Comparison of ENCODE assay signal across 8 mouse cellular contexts in the genomic region with DNA sequence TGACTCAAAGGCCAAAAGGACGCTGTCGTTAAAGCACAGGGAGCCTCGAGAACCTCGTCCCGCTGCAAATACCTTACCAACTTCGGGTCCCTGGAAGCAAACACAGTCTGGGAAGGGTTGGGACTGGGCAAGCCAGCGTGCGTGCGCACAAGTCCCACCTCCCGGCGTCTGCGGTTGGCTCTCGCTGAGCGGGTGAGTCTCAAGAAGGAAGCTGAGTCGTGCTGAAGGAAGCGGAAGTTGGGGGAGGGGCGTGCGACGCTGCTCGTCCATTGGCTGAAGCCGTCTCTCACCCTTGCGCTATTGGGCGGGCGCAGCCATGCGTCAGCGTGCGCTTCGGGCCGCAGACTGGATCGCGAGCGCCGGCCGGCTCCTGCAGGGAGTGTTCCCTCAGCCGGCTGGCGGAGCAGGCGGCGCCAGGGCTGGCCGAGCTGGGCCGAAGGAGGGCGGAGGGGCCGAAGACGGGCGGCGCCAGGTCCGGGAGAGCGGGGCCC. TPM values are rescaled to one million over a fixed set of nuclear protein-coding genes. Genes with fewer than 3 reads are reported as not detected.
DNase-seq lines count a peak whose midpoint lies in the region; ATAC-seq and TF ChIP-seq lines count a peak whose summit lies in the region.

A gene (plus strand): TSS at position 366 of the 491 bp plus-strand sequence.

- peak within 1 kb of the TSS; percentile 95 to 96 for H3K4me3 ChIP-seq in MEL (ENCODE audit: control insufficient read depth in 1 of 2, insufficient read depth in 1 of 2, low read depth in 2 of 2, low read length in 2 of 2)
- peak within 1 kb of the TSS; percentile 80 for H3K4me3 ChIP-seq in cerebellum, adult 2 months (replicated peaks; ENCODE audit: insufficient read depth, low read depth, low read length)
- peak within 1 kb of the TSS; percentile 57 for H3K4me3 ChIP-seq in forebrain, postnatal 0 days (ENCODE audit: low read depth, low read length)
- H3K4me3 ChIP-seq in lung, embryonic 15.5 days = peak within 1 kb of the TSS; percentile 71

- TF ChIP-seq POLR2A in MEL (IDR thresholded peaks at IDR 0.05; ENCODE audit: control insufficient read depth in 1 of 2, insufficient read depth in 1 of 2, low read depth in 1 of 2, low read length in 2 of 2, poor library complexity in 1 of 2) = peak; percentile 92 to 93
- peak; percentile 91 for TF ChIP-seq POLR2A in cerebellum, adult 2 months (IDR thresholded peaks at IDR 0.05; ENCODE audit: borderline replicate concordance, insufficient read depth, low read length)

- peak within 1 kb of the TSS; percentile 76 for H3K27ac ChIP-seq in MEL (ENCODE audit: control insufficient read depth, low read depth, low read length)
- H3K27ac ChIP-seq in cerebellum, adult 2 months (ENCODE audit: insufficient read depth, low read length) = peak within 1 kb of the TSS; percentile 51
- peak within 1 kb of the TSS; percentile 85 for H3K27ac ChIP-seq in forebrain, postnatal 0 days (ENCODE audit: low read depth, low read length)
- peak within 1 kb of the TSS; percentile 87 for H3K27ac ChIP-seq in lung, embryonic 15.5 days

- no peaks in the 10 kb centered on the region for H3K27me3 ChIP-seq in MEL (ENCODE audit: control insufficient read depth in 1 of 2, insufficient read depth in 2 of 2, low read length in 2 of 2)
- H3K27me3 ChIP-seq in cerebellum, adult 2 months (ENCODE audit: control insufficient read depth, insufficient read depth, low read length) = no peaks in the 10 kb centered on the region
- no peaks in the 10 kb centered on the region for H3K27me3 ChIP-seq in forebrain, postnatal 0 days (ENCODE audit: insufficient read depth, low read length)
- no peaks in the 10 kb centered on the region for H3K27me3 ChIP-seq in lung, embryonic 15.5 days

- peak within 1 kb of the TSS; percentile 59 for H3K4me2 ChIP-seq in forebrain, postnatal 0 days (ENCODE audit: low read depth)
- H3K4me2 ChIP-seq in lung, embryonic 15.5 days = peak within 1 kb of the TSS; percentile 63

- TF ChIP-seq CTCF in MEL (IDR thresholded peaks at IDR 0.05 in 2 of 3, conservative IDR thresholded peaks at IDR 0.05 in 1 of 3; ENCODE audit: control insufficient read depth in 1 of 3, insufficient read depth in 1 of 3, low read depth in 2 of 3, low read length in 3 of 3, poor library complexity in 1 of 3, severe bottlenecking in 1 of 3) = no peak
- TF ChIP-seq CTCF in cerebellum, adult 2 months (IDR thresholded peaks at IDR 0.05; ENCODE audit: borderline replicate concordance, insufficient read depth, low read depth, low read length) = no peak
- no peak for TF ChIP-seq CTCF in forebrain, postnatal 0 days (IDR thresholded peaks at IDR 0.05; ENCODE audit: low read depth)

- H3K9ac ChIP-seq in MEL (ENCODE audit: control insufficient read depth, low read depth, low read length, poor library complexity, severe bottlenecking) = peak within 1 kb of the TSS; percentile 90
- H3K9ac ChIP-seq in forebrain, postnatal 0 days = peak within 1 kb of the TSS; percentile 77
- peak within 1 kb of the TSS; percentile 74 for H3K9ac ChIP-seq in lung, embryonic 15.5 days

- peaks cover 16% of the 10 kb centered on the region for H3K79me2 ChIP-seq in MEL (ENCODE audit: control insufficient read depth, insufficient read depth, low read length, poor library complexity)

- H3K36me3 ChIP-seq in MEL (ENCODE audit: control insufficient read depth in 1 of 2, insufficient read depth in 2 of 2, low read length in 2 of 2) = peaks cover 0 to 20% of the 10 kb centered on the region in 2 experiments; a peak in 3 of 4 replicates
- no peaks in the 10 kb centered on the region for H3K36me3 ChIP-seq in forebrain, postnatal 0 days (ENCODE audit: insufficient read depth)
- no peaks in the 10 kb centered on the region for H3K36me3 ChIP-seq in lung, embryonic 15.5 days

- peaks cover 4 to 12% of the 10 kb centered on the region in 2 experiments for H3K4me1 ChIP-seq in MEL (ENCODE audit: control insufficient read depth in 1 of 2, insufficient read depth in 2 of 2, low read length in 2 of 2)
- no peaks in the 10 kb centered on the region; the same call in none of the 2 replicates for H3K4me1 ChIP-seq in cerebellum, adult 2 months (ENCODE audit: control insufficient read depth, insufficient read depth, low read length)
- peaks cover 6% of the 10 kb centered on the region; the same call in 1 of the 2 replicates for H3K4me1 ChIP-seq in forebrain, postnatal 0 days (ENCODE audit: insufficient read depth)
- H3K4me1 ChIP-seq in lung, embryonic 15.5 days = peaks cover 9% of the 10 kb centered on the region

- under 1% methylated on average over 47 of the region's 47 CpGs for WGBS in cerebellum, adult 2 months
- WGBS in forebrain, postnatal 0 days = under 1% methylated on average over 47 of the region's 47 CpGs
- WGBS in lung, embryonic 15.5 days = under 1% methylated on average over 40 of the region's 47 CpGs

- peak; percentile 100 for DNase-seq in MEL (ENCODE audit: low read depth, low spot score)
- peak; percentile 99 to 100 for DNase-seq in cerebellum, adult 2 months
- peak; percentile 99 for DNase-seq in forebrain, postnatal 0 days
- peak; percentile 99 for DNase-seq in heart, postnatal 4 days
- DNase-seq in layer of hippocampus, adult 8-10 months (ENCODE audit: low spot score in 2 of 2) = peak; percentile 99
- peak; percentile 99 for DNase-seq in ovary, adult 18-20 months (ENCODE audit: low spot score)
- peak; percentile 98 for DNase-seq in thymus, postnatal 0 days (ENCODE audit: low spot score)

- H3K9me3 ChIP-seq in MEL (replicated peaks; ENCODE audit: insufficient read depth, low read length) = no peaks in the 10 kb centered on the region
- no peaks in the 10 kb centered on the region for H3K9me3 ChIP-seq in forebrain, postnatal 0 days (ENCODE audit: low read length)
- no peaks in the 10 kb centered on the region for H3K9me3 ChIP-seq in lung, embryonic 15.5 days

- TF ChIP-seq RAD21 in MEL (IDR thresholded peaks at IDR 0.05; ENCODE audit: low read depth, low read length) = no peak

- TF ChIP-seq EP300 in MEL (IDR thresholded peaks at IDR 0.05; ENCODE audit: low read depth in 1 of 2, low read length in 2 of 2) = no peak; a peak in 1 of 4 replicates

- peak; percentile 99 for ATAC-seq in forebrain, postnatal 0 days
- ATAC-seq in lung, embryonic 15.5 days (ENCODE audit: borderline replicate concordance, extremely low read depth, low FRiP score, low TSS enrichment) = peak; percentile 100

TF ChIP-seq in MEL, 35 proteins besides CTCF, POLR2A, EP300 and RAD21 (continues in another document):
- TF ChIP-seq BHLHE40 (IDR thresholded peaks at IDR 0.05; ENCODE audit: borderline replicate concordance, low read depth, low read length) (no peak), POLR2AphosphoS5 (IDR thresholded peaks at IDR 0.05; ENCODE audit: borderline replicate concordance, low read depth, low read length) (no peak), MAZ (IDR thresholded peaks at IDR 0.05; ENCODE audit: low read depth, low read length) (peak; percentile 71; the same call in 1 of the 2 replicates), MAX (IDR thresholded peaks at IDR 0.05; ENCODE audit: low read length) (peak; percentile 72), TCF12 (IDR thresholded peaks at IDR 0.05; ENCODE audit: low read depth, low read length) (peak; percentile 60), SIN3A (IDR thresholded peaks at IDR 0.05; ENCODE audit: low read length) (peak; percentile 90), KAT2A (conservative IDR thresholded peaks at IDR 0.05; ENCODE audit: low read depth, low read length) (peak; percentile 67), ELF1 (IDR thresholded peaks at IDR 0.05; ENCODE audit: low read depth, low read length) (peak; percentile 95), ZC3H11A (IDR thresholded peaks at IDR 0.05; ENCODE audit: low read depth, low read length) (no peak), UBTF (IDR thresholded peaks at IDR 0.05; ENCODE audit: borderline replicate concordance, insufficient read depth, low read depth, low read length) (peak; percentile 96), TBP (IDR thresholded peaks at IDR 0.05; ENCODE audit: low read depth, low read length) (peak; percentile 63), HCFC1 (IDR thresholded peaks at IDR 0.05; ENCODE audit: low read depth, low read length) (peak; percentile 86), POLR2AphosphoS2 (IDR thresholded peaks at IDR 0.05; ENCODE audit: low read length) (peak; percentile 93), JUND (IDR thresholded peaks at IDR 0.05; ENCODE audit: low read depth, low read length) (no peak), NRF1 (IDR thresholded peaks at IDR 0.05; ENCODE audit: insufficient read depth, low read depth, low read length, poor library complexity, severe bottlenecking) (peak; percentile 80), MXI1 (IDR thresholded peaks at IDR 0.05; ENCODE audit: low read depth, low read length) (peak; percentile 88), MYC (IDR thresholded peaks at IDR 0.05; ENCODE audit: low read depth, low read length) (no peak; the same call in none of the 2 replicates), CHD2 (IDR thresholded peaks at IDR 0.05; ENCODE audit: low read length) (peak; percentile 83), MEF2A (IDR thresholded peaks at IDR 0.05; ENCODE audit: extremely low read depth, insufficient replicate concordance, low read depth, low read length, poor library complexity, severe bottlenecking) (no peak), E2F4 (IDR thresholded peaks at IDR 0.05; ENCODE audit: borderline replicate concordance, low read depth, low read length) (0 out of 2 replicates have a peak, but pooled peaks have one; percentile 28), GATA1 (IDR thresholded peaks at IDR 0.05; ENCODE audit: low read depth, low read length) (no peak), USF2 (IDR thresholded peaks at IDR 0.05; ENCODE audit: borderline replicate concordance in 1 of 2, insufficient read depth in 1 of 2, low read depth in 1 of 2, low read length in 2 of 2) (no peak), ZMIZ1 (IDR thresholded peaks at IDR 0.05; ENCODE audit: low read depth, low read length) (peak; percentile 94), CHD1 (IDR thresholded peaks at IDR 0.05; ENCODE audit: low read depth, low read length) (no peak), RCOR1 (IDR thresholded peaks at IDR 0.05; ENCODE audit: low read depth, low read length) (no peak)

RNA-seq across cellular contexts. Expression of the gene that starts here (rescaled TPM):
- 20.7 and 24.0 TPM in 2 replicates for total RNA-seq in MEL (2012; rRNA removed)
- polyA plus RNA-seq in MEL (2012; ENCODE audit: insufficient read depth in 1 of 2, insufficient read length in 2 of 2, low read depth in 1 of 2, low replicate concordance in 2 of 2, missing spikeins in 1 of 2) = 100 to 1,000 TPM in 1 of 2 experiments, 10 to 100 TPM in 1; 32.0 to 389 TPM
- 55.4 and 66.0 TPM in 2 replicates for polyA plus RNA-seq in cerebellum, adult 2 months (2012; rRNA removed)
- total RNA-seq in forebrain, postnatal 0 days (2014; rRNA removed) = 72.8 and 85.4 TPM in 2 replicates
- 29.0 and 38.4 TPM in 2 replicates for polyA plus RNA-seq in forebrain, postnatal 0 days (2015; fragmentation: Nextera tagmentation; extraction: Ambion mirVana)
- total RNA-seq in heart, postnatal 4 days (2021) = 10 to 100 TPM; 42.8 to 43.6 TPM
- total RNA-seq in layer of hippocampus, adult 8-10 months (2022) = 100 to 1,000 TPM; 121 to 145 (median 135) TPM
- 21.4 and 22.3 TPM in 2 replicates for polyA plus RNA-seq in lung, embryonic 15.5 days (2015; fragmentation: Nextera tagmentation; extraction: Ambion mirVana)
- 19.0 and 22.7 TPM in 2 replicates for polyA plus RNA-seq in thymus, postnatal 0 days (2015; fragmentation: Nextera tagmentation; extraction: Ambion mirVana)

Comparison
In these comparisons a context has a peak if more than half of its experiments do, and no peak if none do; other contexts are left out.
1. Peak in every context shown above with its lines: DNase-seq, ATAC-seq, H3K4me3 ChIP-seq and H3K27ac ChIP-seq.